8 mouse cellular contexts compared by ENCODE assay signal in the genomic region with DNA sequence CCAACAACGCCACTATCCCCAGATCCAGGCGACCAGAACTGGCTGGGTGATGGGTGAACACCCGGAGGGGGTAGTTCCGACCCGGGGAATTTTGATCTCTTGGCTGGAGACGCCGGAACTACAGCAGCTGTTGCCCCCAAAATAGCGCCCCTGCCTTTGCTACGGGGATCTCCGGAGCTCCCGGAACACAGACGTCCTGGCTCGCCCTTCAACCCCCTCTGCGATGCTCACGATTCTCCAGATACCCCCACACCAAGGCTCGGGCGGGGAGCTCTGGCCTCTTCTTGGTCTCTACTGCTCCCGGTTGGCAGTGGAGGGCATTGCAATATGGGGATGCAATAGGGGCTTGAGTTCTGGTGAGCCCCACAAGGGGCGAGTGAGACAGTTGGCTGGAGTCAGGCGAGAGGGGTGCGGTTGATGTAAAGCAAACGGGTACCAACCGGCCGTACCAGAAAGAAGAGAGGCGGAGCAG. TPM values are rescaled to one million over a fixed set of nuclear protein-coding genes. Genes with fewer than 3 reads are reported as not detected.
DNase-seq lines count a peak whose midpoint lies in the region; ATAC-seq lines count a peak whose summit lies in the region.

No protein-coding gene starts in this region.

- peak overlapping the region; percentile 88 for H3K4me2 ChIP-seq in embryonic facial prominence, embryonic 14.5 days (ENCODE audit: low read depth, low read length)

- DNase-seq in adrenal gland, postnatal 25 days: peak; percentile 9
- DNase-seq in adrenal gland, adult 2 months: no peak
- peak; percentile 66 for DNase-seq in R1 (ENCODE audit: low read depth, low spot score)
- peak; percentile 70 for DNase-seq in embryonic facial prominence, embryonic 14.5 days (ENCODE audit: low spot score)
- peak; percentile 45 to 57 for DNase-seq in heart, postnatal 10 days
- peak; percentile 60 for DNase-seq in limb, embryonic 10.5 days (ENCODE audit: low spot score)
- DNase-seq in naive thymus-derived CD4-positive, alpha-beta T cell, adult 2 months (ENCODE audit: low read depth): peak; percentile 45
- DNase-seq in thymus, postnatal 14 days: peak; percentile 75

- intact Hi-C loops in heart, postnatal 10 days (cut with DNase I): no loop called here

- peaks cover 55% of the 10 kb centered on the region for H3K27me3 ChIP-seq in embryonic facial prominence, embryonic 14.5 days (replicated peaks; ENCODE audit: control insufficient read depth, insufficient read depth, low read length)
- H3K27me3 ChIP-seq in limb, embryonic 10.5 days (ENCODE audit: low read depth, poor library complexity, severe bottlenecking): peaks cover 75% of the 10 kb centered on the region

- peak overlapping the region; percentile 53 for H3K9ac ChIP-seq in embryonic facial prominence, embryonic 14.5 days (ENCODE audit: low read depth, low read length)

- no peak overlapping the region for H3K27ac ChIP-seq in embryonic facial prominence, embryonic 14.5 days (replicated peaks; ENCODE audit: low read depth, low read length)
- peak overlapping the region; percentile 58; the same call in 1 of the 2 replicates for H3K27ac ChIP-seq in limb, embryonic 10.5 days

- 0 out of 2 replicates have a peak, but pooled peaks have one; percentile 4 for ATAC-seq in embryonic facial prominence, embryonic 14.5 days (ENCODE audit: low read depth)

- H3K36me3 ChIP-seq in embryonic facial prominence, embryonic 14.5 days (ENCODE audit: control insufficient read depth, insufficient read depth, low read length): no peaks in the 10 kb centered on the region
- H3K36me3 ChIP-seq in limb, embryonic 10.5 days: no peaks in the 10 kb centered on the region

- no peaks in the 10 kb centered on the region for H3K9me3 ChIP-seq in embryonic facial prominence, embryonic 14.5 days (ENCODE audit: control insufficient read depth, low read length)
- H3K9me3 ChIP-seq in limb, embryonic 10.5 days (replicated peaks): no peaks in the 10 kb centered on the region

- H3K4me3 ChIP-seq in embryonic facial prominence, embryonic 14.5 days (ENCODE audit: low read depth, low read length): peak overlapping the region; percentile 43
- H3K4me3 ChIP-seq in limb, embryonic 10.5 days: peak overlapping the region; percentile 52

- H3K4me1 ChIP-seq in embryonic facial prominence, embryonic 14.5 days (ENCODE audit: control insufficient read depth, insufficient read depth, low read length): peaks cover 24% of the 10 kb centered on the region
- H3K4me1 ChIP-seq in limb, embryonic 10.5 days: peaks cover 51% of the 10 kb centered on the region

- WGBS in embryonic facial prominence, embryonic 14.5 days: under 1% methylated on average over 22 of the region's 25 CpGs
- WGBS in limb, embryonic 10.5 days: 3% methylated on average over 25 of the region's 25 CpGs

RNA-seq across cellular contexts. Expression of a gene that starts 1.7 kb away (rescaled TPM):
- total RNA-seq in adrenal gland, postnatal 25 days (2021): 6.7 and 10.9 TPM in 2 replicates
- 10 to 100 TPM in 1 of 2 experiments, 1 to 10 TPM in 1; 5.8 to 12.0 TPM for total RNA-seq in adrenal gland, adult 2 months (2021)
- polyA plus RNA-seq in adrenal gland, adult 2 months (2012; rRNA removed): 11.0 and 18.0 TPM in 2 replicates
- 29.6 and 33.0 TPM in 2 replicates for polyA plus RNA-seq in embryonic facial prominence, embryonic 14.5 days (2014; fragmentation: Nextera tagmentation; extraction: Ambion mirVana)
- 1 to 10 TPM; 4.6 to 4.8 TPM for total RNA-seq in heart, postnatal 10 days (2021)
- 1.7 and 1.8 TPM in 2 replicates for polyA plus RNA-seq in limb, embryonic 10.5 days (2016; fragmentation: Nextera tagmentation; extraction: Ambion mirVana)

RNA-seq across cellular contexts. Expression of a gene that starts 5.4 kb away (rescaled TPM):
- total RNA-seq in adrenal gland, postnatal 25 days (2021): 9.6 and 12.1 TPM in 2 replicates
- 10 to 100 TPM in 1 of 2 experiments, 1 to 10 TPM in 1; 9.6 to 15.3 TPM for total RNA-seq in adrenal gland, adult 2 months (2021)
- polyA plus RNA-seq in adrenal gland, adult 2 months (2012; rRNA removed): 29.8 and 37.9 TPM in 2 replicates
- polyA plus RNA-seq in embryonic facial prominence, embryonic 14.5 days (2014; fragmentation: Nextera tagmentation; extraction: Ambion mirVana): 11.1 and 12.3 TPM in 2 replicates
- total RNA-seq in heart, postnatal 10 days (2021): 1 to 10 TPM; 8.8 to 10.0 TPM
- 8.1 and 8.5 TPM in 2 replicates for polyA plus RNA-seq in limb, embryonic 10.5 days (2016; fragmentation: Nextera tagmentation; extraction: Ambion mirVana)

RNA-seq across cellular contexts. Expression of a gene that starts 18.4 kb away (rescaled TPM):
- 164 and 195 TPM in 2 replicates for total RNA-seq in adrenal gland, postnatal 25 days (2021)
- 100 to 1,000 TPM; 135 to 172 TPM for total RNA-seq in adrenal gland, adult 2 months (2021)
- 138 and 150 TPM in 2 replicates for polyA plus RNA-seq in adrenal gland, adult 2 months (2012; rRNA removed)
- 101 and 105 TPM in 2 replicates for polyA plus RNA-seq in embryonic facial prominence, embryonic 14.5 days (2014; fragmentation: Nextera tagmentation; extraction: Ambion mirVana)
- total RNA-seq in heart, postnatal 10 days (2021): 10 to 100 TPM; 91.0 to 91.9 TPM
- polyA plus RNA-seq in limb, embryonic 10.5 days (2016; fragmentation: Nextera tagmentation; extraction: Ambion mirVana): 200 and 201 TPM in 2 replicates

RNA-seq across cellular contexts. Expression of a gene that starts 25.2 kb away (rescaled TPM):
- 32.3 and 40.8 TPM in 2 replicates for total RNA-seq in adrenal gland, postnatal 25 days (2021)
- total RNA-seq in adrenal gland, adult 2 months (2021): 10 to 100 TPM; 28.3 to 41.4 TPM
- 108 TPM in 2 replicates for polyA plus RNA-seq in adrenal gland, adult 2 months (2012; rRNA removed)
- 72.3 and 88.9 TPM in 2 replicates for polyA plus RNA-seq in embryonic facial prominence, embryonic 14.5 days (2014; fragmentation: Nextera tagmentation; extraction: Ambion mirVana)
- total RNA-seq in heart, postnatal 10 days (2021): 10 to 100 TPM; 22.5 to 23.3 TPM
- 73.4 and 75.9 TPM in 2 replicates for polyA plus RNA-seq in limb, embryonic 10.5 days (2016; fragmentation: Nextera tagmentation; extraction: Ambion mirVana)

RNA-seq across cellular contexts. Expression of a gene that starts 44.4 kb away (rescaled TPM):
- 9.2 and 17.7 TPM in 2 replicates for total RNA-seq in adrenal gland, postnatal 25 days (2021)
- total RNA-seq in adrenal gland, adult 2 months (2021): 10 to 100 TPM in 1 of 2 experiments, 1 to 10 TPM in 1; 7.3 to 12.4 TPM
- polyA plus RNA-seq in adrenal gland, adult 2 months (2012; rRNA removed): 30.4 and 33.0 TPM in 2 replicates
- 8.6 and 8.8 TPM in 2 replicates for polyA plus RNA-seq in embryonic facial prominence, embryonic 14.5 days (2014; fragmentation: Nextera tagmentation; extraction: Ambion mirVana)
- total RNA-seq in heart, postnatal 10 days (2021): 1 to 10 TPM; 4.4 to 5.4 TPM
- polyA plus RNA-seq in limb, embryonic 10.5 days (2016; fragmentation: Nextera tagmentation; extraction: Ambion mirVana): 10.4 and 10.6 TPM in 2 replicates
